23 mouse cellular contexts compared by ENCODE assay signal in the genomic region with DNA sequence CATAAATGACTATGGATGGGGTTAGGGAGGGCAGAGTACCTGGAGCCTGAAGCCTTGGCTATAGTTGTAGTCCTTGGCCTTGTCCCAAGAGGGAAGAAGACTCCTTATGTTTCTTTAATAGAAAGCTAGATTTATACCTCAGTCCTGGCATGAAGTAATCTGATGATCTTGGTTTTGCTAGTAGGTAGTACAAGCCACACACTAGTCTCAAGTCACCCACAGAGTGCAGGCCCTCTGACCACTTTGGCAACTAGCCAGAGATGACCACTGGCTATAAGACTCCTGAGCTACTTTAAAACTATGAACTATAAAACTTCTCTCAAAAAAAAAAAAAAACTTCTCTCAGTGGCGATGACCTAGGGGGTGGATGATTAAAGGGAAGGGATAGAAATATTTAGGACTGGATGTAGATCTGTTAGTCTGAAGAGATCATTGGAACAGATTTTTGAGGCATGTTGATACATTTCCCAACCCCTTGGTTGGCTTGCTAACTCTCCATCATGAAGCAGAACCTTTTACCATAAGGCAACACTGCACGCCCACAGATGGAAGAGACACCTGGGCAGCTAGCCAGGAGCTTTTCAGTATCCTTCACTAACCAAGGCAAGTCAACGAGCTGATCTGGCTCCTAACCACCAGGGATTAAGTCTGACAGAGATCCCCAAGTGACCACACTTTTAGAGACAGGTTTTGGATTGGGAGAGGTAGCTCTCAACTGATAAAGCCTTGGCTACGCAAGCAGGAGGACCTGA. TPM values are rescaled to one million over a fixed set of nuclear protein-coding genes. Genes with fewer than 3 reads are reported as not detected.
DNase-seq lines count a peak whose midpoint lies in the region; ATAC-seq and TF ChIP-seq lines count a peak whose summit lies in the region.
"Had no signal": no experiment of that assay in that cellular context is flagged by ENCODE, and none has a peak within 500 bp of the region (broad histone marks: within the 10 kb centered on the region; RNA-seq: fewer than 3 reads in every experiment).

No protein-coding gene starts in this region.

- peak; percentile 19 for DNase-seq in hindbrain, postnatal 0 days (ENCODE audit: low spot score)
- no peak for DNase-seq in hindbrain, embryonic 10.5 days (ENCODE audit: low spot score)
- DNase-seq in cerebellum, adult 11 months = peak; percentile 24
- peak; percentile 36 for DNase-seq in cerebellum, adult 9-10 months
- peak; percentile 16 for DNase-seq in gonadal fat pad, adult 2 months (ENCODE audit: low read depth)
- no peak for DNase-seq in lung, adult 2 months
- DNase-seq in urinary bladder, adult 2 months (ENCODE audit: low spot score) = no peak
- no peak for DNase-seq in adrenal gland, adult 18-20 months (ENCODE audit: low spot score in 2 of 2)
- DNase-seq: forebrain, postnatal 0 days; kidney, adult 8-10 months; kidney, postnatal 25 days; layer of hippocampus, adult 9-11 months had no signal

- H3K27ac ChIP-seq in hindbrain, postnatal 0 days = no peak overlapping the region
- no peak overlapping the region for H3K27ac ChIP-seq in hindbrain, embryonic 10.5 days
- H3K27ac ChIP-seq: embryonic facial prominence, embryonic 15.5 days; forebrain, embryonic 10.5 days; heart, adult 2 months; left cerebral cortex, adult 2 months; liver, embryonic 12.5 days; lung, embryonic 15.5 days; macrophage; midbrain, embryonic 12.5 days had no signal

- H3K9ac ChIP-seq in hindbrain, postnatal 0 days (replicated peaks; ENCODE audit: low read length) = no peak overlapping the region
- H3K9ac ChIP-seq: embryonic facial prominence, embryonic 15.5 days; forebrain, postnatal 0 days; liver, embryonic 12.5 days; lung, embryonic 15.5 days; midbrain, embryonic 12.5 days had no signal

- no peaks in the 10 kb centered on the region for H3K27me3 ChIP-seq in hindbrain, postnatal 0 days (ENCODE audit: insufficient read depth, low read length)
- H3K27me3 ChIP-seq in hindbrain, embryonic 10.5 days (ENCODE audit: insufficient read depth, poor library complexity, severe bottlenecking) = no peaks in the 10 kb centered on the region
- H3K27me3 ChIP-seq: embryonic facial prominence, embryonic 15.5 days; liver, embryonic 12.5 days; lung, embryonic 15.5 days; midbrain, embryonic 12.5 days had no signal

- H3K4me2 ChIP-seq in hindbrain, postnatal 0 days (ENCODE audit: low read depth, low read length) = no peak overlapping the region
- H3K4me2 ChIP-seq: embryonic facial prominence, embryonic 15.5 days; liver, embryonic 12.5 days; lung, embryonic 15.5 days; midbrain, embryonic 12.5 days had no signal

- 76% methylated on average over 4 of the region's 4 CpGs for WGBS in hindbrain, postnatal 0 days
- 83% methylated on average over 4 of the region's 4 CpGs for WGBS in hindbrain, embryonic 10.5 days
- 80% methylated on average over 4 of the region's 4 CpGs for WGBS in lung, adult 2 months

- TF ChIP-seq CTCF in hindbrain, postnatal 0 days (IDR thresholded peaks at IDR 0.05; ENCODE audit: low read depth) = no peak
- no peak for TF ChIP-seq CTCF in lung, adult 2 months (IDR thresholded peaks at IDR 0.05; ENCODE audit: insufficient read depth, low read length)

- no peak for ATAC-seq in hindbrain, postnatal 0 days
- ATAC-seq: forebrain, postnatal 0 days; liver, embryonic 12.5 days had no signal

- no peak for TF ChIP-seq POLR2A in lung, adult 2 months (IDR thresholded peaks at IDR 0.05; ENCODE audit: borderline replicate concordance, extremely low read depth, low read depth, low read length)

- H3K4me1 ChIP-seq in hindbrain, postnatal 0 days (ENCODE audit: insufficient read depth, low read length) = no peaks in the 10 kb centered on the region
- H3K4me1 ChIP-seq in hindbrain, embryonic 10.5 days (replicated peaks) = no peaks in the 10 kb centered on the region
- H3K4me1 ChIP-seq in lung, adult 2 months (ENCODE audit: control insufficient read depth, insufficient read depth, low read length) = no peaks in the 10 kb centered on the region
- H3K4me1 ChIP-seq: embryonic facial prominence, embryonic 15.5 days; forebrain, embryonic 10.5 days; liver, embryonic 12.5 days; lung, embryonic 15.5 days; midbrain, embryonic 12.5 days had no signal

- H3K9me3 ChIP-seq in hindbrain, postnatal 0 days (ENCODE audit: low read length) = no peaks in the 10 kb centered on the region
- no peaks in the 10 kb centered on the region for H3K9me3 ChIP-seq in hindbrain, embryonic 10.5 days
- H3K9me3 ChIP-seq: embryonic facial prominence, embryonic 15.5 days; forebrain, embryonic 10.5 days; liver, embryonic 12.5 days; lung, embryonic 15.5 days; midbrain, embryonic 12.5 days had no signal

- H3K4me3 ChIP-seq in hindbrain, postnatal 0 days (ENCODE audit: low read length) = no peak overlapping the region
- no peak overlapping the region for H3K4me3 ChIP-seq in hindbrain, embryonic 10.5 days
- H3K4me3 ChIP-seq in lung, adult 2 months (replicated peaks; ENCODE audit: extremely low read depth, low read depth, low read length) = no peak overlapping the region
- H3K4me3 ChIP-seq: embryonic facial prominence, embryonic 15.5 days; forebrain, embryonic 10.5 days; heart, adult 2 months; left cerebral cortex, adult 2 months; liver, embryonic 12.5 days; lung, embryonic 15.5 days; midbrain, embryonic 12.5 days; myocyte had no signal

- no peaks in the 10 kb centered on the region for H3K36me3 ChIP-seq in hindbrain, postnatal 0 days (ENCODE audit: insufficient read depth, low read length)
- H3K36me3 ChIP-seq in hindbrain, embryonic 10.5 days = no peaks in the 10 kb centered on the region
- H3K36me3 ChIP-seq: embryonic facial prominence, embryonic 15.5 days; forebrain, embryonic 10.5 days; liver, embryonic 12.5 days; lung, embryonic 15.5 days; midbrain, embryonic 12.5 days had no signal

RNA-seq across cellular contexts. Expression of gene Slc9a3, which starts 18.2 kb away (rescaled TPM):
- total RNA-seq in hindbrain, postnatal 0 days (2014; rRNA removed) = 0.07 and 0.58 TPM in 2 replicates
- polyA plus RNA-seq in hindbrain, postnatal 0 days (2015; fragmentation: Nextera tagmentation; extraction: Ambion mirVana) = 0.39 and 1.1 TPM in 2 replicates
- polyA plus RNA-seq in hindbrain, embryonic 10.5 days (2016; fragmentation: Nextera tagmentation; extraction: Ambion mirVana) = not detected in 2 replicates
- 3.1 and 7.0 TPM in 2 replicates for polyA plus RNA-seq in gonadal fat pad, adult 2 months (2012; rRNA removed)
- polyA plus RNA-seq in lung, adult 2 months (2012; rRNA removed) = 0.34 and 0.96 TPM in 2 replicates
- 0.03 and 0.04 TPM in 2 replicates for polyA plus RNA-seq in urinary bladder, adult 2 months (2012; rRNA removed)
- under 1 TPM; 0.73 to 0.99 TPM for total RNA-seq in adrenal gland, adult 18-20 months (2021)
- total RNA-seq: hematopoietic stem cell, adult 5-6 weeks had no signal
- polyA plus RNA-seq: forebrain, embryonic 10.5 days; liver, embryonic 12.5 days; lung, embryonic 15.5 days; macrophage; stomach, embryonic 14.5 days had no signal

RNA-seq across cellular contexts. Expression of gene Cep72, which starts 40.9 kb away (rescaled TPM):
- total RNA-seq in hindbrain, postnatal 0 days (2014; rRNA removed) = 5.3 and 7.0 TPM in 2 replicates
- 5.7 and 7.8 TPM in 2 replicates for polyA plus RNA-seq in hindbrain, postnatal 0 days (2015; fragmentation: Nextera tagmentation; extraction: Ambion mirVana)
- polyA plus RNA-seq in hindbrain, embryonic 10.5 days (2016; fragmentation: Nextera tagmentation; extraction: Ambion mirVana) = 17.0 and 22.8 TPM in 2 replicates
- 2.1 and 2.4 TPM in 2 replicates for polyA plus RNA-seq in gonadal fat pad, adult 2 months (2012; rRNA removed)
- 1.2 and 1.3 TPM in 2 replicates for polyA plus RNA-seq in lung, adult 2 months (2012; rRNA removed)
- polyA plus RNA-seq in urinary bladder, adult 2 months (2012; rRNA removed) = 4.2 and 5.2 TPM in 2 replicates
- total RNA-seq in adrenal gland, adult 18-20 months (2021) = 1 to 10 TPM; 1.3 to 2.2 TPM

Comparison
In these comparisons a context has a peak if more than half of its experiments do, and no peak if none do; other contexts are left out.
1. DNase-seq: peak in hindbrain, postnatal 0 days (single experiment), cerebellum, adult 11 months (single experiment), cerebellum, adult 9-10 months (single experiment) and gonadal fat pad, adult 2 months (single experiment); none in hindbrain, embryonic 10.5 days (single experiment), lung, adult 2 months (single experiment), urinary bladder, adult 2 months (single experiment) and adrenal gland, adult 18-20 months (0 of 2).